ENCODE assay signal across 13 mouse cellular contexts in the genomic region with DNA sequence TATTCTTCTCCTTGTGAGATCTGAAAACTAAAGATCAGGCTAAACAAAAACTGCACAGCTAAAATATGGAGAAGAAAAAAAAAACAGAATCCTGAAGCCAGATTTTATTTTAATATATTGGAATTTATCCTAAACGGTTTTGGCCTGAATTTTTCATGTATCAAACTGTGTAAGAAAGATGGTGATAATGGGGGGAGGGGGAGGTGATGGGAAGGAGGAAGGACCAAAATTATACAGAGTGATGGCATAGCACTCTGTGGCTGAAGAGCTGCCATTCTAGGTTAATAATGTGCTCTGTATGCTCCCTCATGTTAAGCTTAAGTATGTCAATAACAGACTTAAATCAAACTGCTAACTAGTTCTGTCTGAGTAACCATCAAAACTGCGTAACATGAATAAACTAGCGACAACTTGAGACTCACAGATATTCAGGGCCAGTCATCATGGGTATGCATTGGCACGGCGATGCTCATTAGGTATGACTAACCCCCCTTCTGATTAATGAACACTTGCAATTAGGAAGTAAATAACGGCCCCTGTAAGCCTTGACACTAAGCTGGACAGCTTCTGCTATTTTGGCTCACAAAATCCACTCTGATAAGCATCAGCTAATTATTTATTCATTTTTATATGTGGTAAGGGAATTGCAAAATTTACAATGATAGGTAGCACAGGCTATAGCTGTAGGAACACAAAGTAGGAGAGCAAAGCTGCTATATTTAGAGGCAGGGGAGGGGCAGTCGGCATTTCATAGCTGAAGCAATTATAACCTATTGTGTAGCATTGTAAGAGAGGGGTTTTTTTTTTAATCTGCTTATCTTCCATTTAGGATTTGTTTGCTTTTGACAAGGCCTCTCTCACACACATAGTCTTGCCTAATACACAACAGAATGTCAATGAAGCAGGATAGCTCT.
"Had no signal": no experiment of that assay in that cellular context is flagged by ENCODE, and none has a peak within 500 bp of the region (broad histone marks: within the 10 kb centered on the region; RNA-seq: fewer than 3 reads in every experiment).

No protein-coding gene starts in this region.

- H3K4me3 ChIP-seq: layer of hippocampus, adult 2 months; limb, embryonic 12.5 days; liver, embryonic 13.5 days; lung, embryonic 15.5 days had no signal

- H3K4me2 ChIP-seq: limb, embryonic 12.5 days; liver, embryonic 13.5 days; lung, embryonic 15.5 days had no signal

- H3K27ac ChIP-seq: layer of hippocampus, adult 2 months; limb, embryonic 12.5 days; liver, embryonic 13.5 days; lung, embryonic 15.5 days; stomach, postnatal 0 days had no signal

- H3K9ac ChIP-seq: limb, embryonic 12.5 days; liver, embryonic 13.5 days; liver, postnatal 0 days; lung, embryonic 15.5 days had no signal

- H3K4me1 ChIP-seq: limb, embryonic 12.5 days; liver, embryonic 13.5 days; lung, embryonic 15.5 days had no signal

- H3K36me3 ChIP-seq: limb, embryonic 12.5 days; liver, embryonic 13.5 days; lung, embryonic 15.5 days had no signal

- DNase-seq: kidney, adult 11 months; kidney, adult 9 months; kidney, postnatal 10 days; kidney, postnatal 4 days; liver; liver, embryonic 13.5 days; liver, postnatal 0 days; lung, postnatal 14 days; right cerebral cortex, adult 18-20 months had no signal

- H3K9me3 ChIP-seq: limb, embryonic 12.5 days; liver, embryonic 13.5 days; lung, embryonic 15.5 days had no signal

- ATAC-seq: liver, postnatal 0 days had no signal

- H3K27me3 ChIP-seq: limb, embryonic 12.5 days; liver, embryonic 13.5 days; lung, embryonic 15.5 days had no signal
